Mouse (Mus musculus): ENCODE data around the gene Esr2. TPM values are rescaled to one million over a fixed set of nuclear protein-coding genes. Genes with fewer than 3 reads are reported as not detected.

Gene Esr2
- polyA plus RNA-seq, 1 experiment from 2014 or later: 0.64 TPM

DNA sequence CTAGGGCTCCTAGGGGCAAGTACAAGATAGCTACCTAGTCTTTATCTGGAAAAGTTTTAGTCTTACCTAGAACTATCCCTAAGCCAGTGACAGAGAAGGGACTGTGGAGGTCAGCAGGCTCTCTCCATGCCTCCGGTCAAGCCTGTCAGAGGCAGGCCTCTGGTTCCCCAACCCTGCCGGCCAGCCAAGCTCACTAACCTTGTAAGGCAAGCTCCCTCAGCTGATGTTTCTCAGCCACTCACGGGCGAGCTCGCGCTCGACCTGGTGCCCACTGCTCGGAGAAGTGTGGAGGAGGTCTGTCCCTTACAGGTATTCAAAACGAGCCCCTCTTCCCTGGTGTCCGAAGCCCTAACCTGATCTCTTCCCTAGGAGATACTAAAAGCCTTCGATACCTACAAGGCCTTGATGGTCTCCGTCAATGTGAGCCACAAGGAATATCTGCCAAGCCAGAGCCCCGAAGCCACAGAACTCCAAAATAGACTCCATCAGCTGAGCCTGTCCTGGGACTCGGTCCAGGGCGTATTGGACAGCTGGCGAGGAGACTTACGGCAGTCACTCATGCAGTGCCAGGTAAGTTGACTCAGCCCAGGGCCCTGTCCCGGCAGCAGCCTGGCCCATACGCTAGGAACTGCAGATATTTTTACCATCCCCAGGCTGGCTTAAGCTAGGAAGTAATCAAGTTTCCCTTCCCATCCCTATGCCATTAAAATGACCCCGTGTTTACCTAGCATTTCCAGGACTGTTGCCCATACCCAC lies 72.3 kb downstream of the Esr2 start:
- no peak for ATAC-seq (ENCODE audit: insufficient number of reproducible peaks, insufficient read depth, low FRiP score, low TSS enrichment)
- 96% methylated on average over 20 of the region's 20 CpGs for WGBS
- Histone ChIP-seq H3K27ac (no peak overlapping the region), H3K27me3 (no peaks in the 10 kb centered on the region), H3K4me2 (replicated peaks) (no peak overlapping the region), H3K9me3 (no peaks in the 10 kb centered on the region), H3K4me3 (no peak overlapping the region), H3K36me3 (peaks cover 91% of the 10 kb centered on the region), H3K9ac (no peak overlapping the region), H3K4me1 (no peaks in the 10 kb centered on the region)

DNA sequence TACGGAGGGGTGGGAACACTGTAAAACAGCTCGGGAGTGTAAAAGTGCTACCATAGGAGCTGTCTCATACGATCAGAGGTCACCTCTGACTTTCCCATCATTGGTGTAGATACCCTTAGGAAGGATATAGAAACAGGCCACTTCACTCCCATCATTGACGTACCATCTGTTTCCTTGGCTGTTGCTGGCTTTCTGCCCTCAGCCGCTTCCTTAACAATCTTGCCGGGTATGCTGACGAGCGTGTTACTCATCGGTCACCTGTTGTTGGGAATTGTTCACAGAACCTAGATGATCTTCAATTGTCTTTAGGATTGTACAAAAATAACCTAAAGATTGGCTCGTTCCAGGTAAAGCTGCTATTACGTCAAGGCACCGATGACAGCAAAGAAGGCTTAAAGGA lies 74.4 kb downstream of the Esr2 start:
- H3K36me3 ChIP-seq: peaks cover 91% of the 10 kb centered on the region
- ATAC-seq (ENCODE audit: insufficient number of reproducible peaks, insufficient read depth, low FRiP score, low TSS enrichment): no peak

DNA sequence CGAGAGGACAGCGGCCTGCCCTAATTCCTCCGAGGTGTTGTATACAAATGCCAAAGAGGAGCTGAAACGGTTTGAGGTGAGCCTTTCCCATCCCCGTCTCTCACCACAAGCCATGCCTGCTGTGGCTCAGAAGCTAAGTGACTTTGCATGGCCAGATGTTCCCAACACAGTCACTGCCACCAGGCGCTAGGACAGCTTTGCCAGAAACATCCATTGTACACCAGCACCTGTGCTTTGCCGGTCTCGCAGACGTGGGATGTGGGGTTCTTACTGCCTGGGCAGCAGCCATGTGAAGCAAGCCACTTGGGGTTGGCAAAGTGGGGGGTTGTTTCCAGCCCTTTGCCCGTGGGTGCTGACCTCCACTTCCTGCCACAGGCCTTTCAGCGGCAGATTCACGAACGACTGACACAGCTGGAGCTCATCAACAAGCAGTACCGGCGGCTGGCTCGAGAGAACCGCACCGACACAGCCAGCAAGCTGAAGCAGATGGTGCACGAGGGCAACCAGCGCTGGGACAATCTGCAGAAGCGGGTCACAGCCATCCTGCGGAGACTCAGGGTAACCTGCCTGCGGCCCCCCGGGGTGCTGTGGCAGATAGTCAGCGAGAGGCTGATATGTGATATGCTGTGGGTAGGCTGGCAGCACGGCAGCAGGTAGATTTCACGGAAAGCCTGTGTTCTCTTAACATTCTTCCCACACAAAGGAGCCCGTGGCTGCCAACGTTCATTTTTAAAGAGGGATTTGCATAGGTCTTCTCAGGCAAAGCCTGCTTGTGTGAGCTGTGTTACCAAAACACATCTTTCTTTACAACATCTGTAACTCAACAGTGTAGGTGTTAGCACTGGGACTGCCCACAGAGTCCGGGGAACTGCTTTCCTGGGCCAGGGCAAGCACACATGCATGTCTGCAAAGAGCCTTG lies 81.7 kb downstream of the Esr2 start:
- ATAC-seq (ENCODE audit: insufficient number of reproducible peaks, insufficient read depth, low FRiP score, low TSS enrichment): no peak
- Histone ChIP-seq H3K27ac (peak overlapping the region; percentile 26; the same call in 1 of the 2 replicates), H3K4me3 (no peak overlapping the region), H3K4me2 (replicated peaks) (no peak overlapping the region), H3K27me3 (no peaks in the 10 kb centered on the region), H3K36me3 (peaks cover 75% of the 10 kb centered on the region), H3K9ac (no peak overlapping the region), H3K4me1 (peaks cover 10% of the 10 kb centered on the region), H3K9me3 (no peaks in the 10 kb centered on the region)
- WGBS: 44% methylated on average over 30 of the region's 30 CpGs

More for the DNA sequence above, 74.4 kb downstream of the Esr2 start:
- 93% methylated on average over 12 of the region's 12 CpGs for WGBS
- Histone ChIP-seq H3K9me3 (no peaks in the 10 kb centered on the region), H3K4me2 (replicated peaks) (no peak overlapping the region), H3K4me3 (no peak overlapping the region), H3K27ac (no peak overlapping the region), H3K4me1 (no peaks in the 10 kb centered on the region), H3K27me3 (no peaks in the 10 kb centered on the region), H3K9ac (no peak overlapping the region)

DNA sequence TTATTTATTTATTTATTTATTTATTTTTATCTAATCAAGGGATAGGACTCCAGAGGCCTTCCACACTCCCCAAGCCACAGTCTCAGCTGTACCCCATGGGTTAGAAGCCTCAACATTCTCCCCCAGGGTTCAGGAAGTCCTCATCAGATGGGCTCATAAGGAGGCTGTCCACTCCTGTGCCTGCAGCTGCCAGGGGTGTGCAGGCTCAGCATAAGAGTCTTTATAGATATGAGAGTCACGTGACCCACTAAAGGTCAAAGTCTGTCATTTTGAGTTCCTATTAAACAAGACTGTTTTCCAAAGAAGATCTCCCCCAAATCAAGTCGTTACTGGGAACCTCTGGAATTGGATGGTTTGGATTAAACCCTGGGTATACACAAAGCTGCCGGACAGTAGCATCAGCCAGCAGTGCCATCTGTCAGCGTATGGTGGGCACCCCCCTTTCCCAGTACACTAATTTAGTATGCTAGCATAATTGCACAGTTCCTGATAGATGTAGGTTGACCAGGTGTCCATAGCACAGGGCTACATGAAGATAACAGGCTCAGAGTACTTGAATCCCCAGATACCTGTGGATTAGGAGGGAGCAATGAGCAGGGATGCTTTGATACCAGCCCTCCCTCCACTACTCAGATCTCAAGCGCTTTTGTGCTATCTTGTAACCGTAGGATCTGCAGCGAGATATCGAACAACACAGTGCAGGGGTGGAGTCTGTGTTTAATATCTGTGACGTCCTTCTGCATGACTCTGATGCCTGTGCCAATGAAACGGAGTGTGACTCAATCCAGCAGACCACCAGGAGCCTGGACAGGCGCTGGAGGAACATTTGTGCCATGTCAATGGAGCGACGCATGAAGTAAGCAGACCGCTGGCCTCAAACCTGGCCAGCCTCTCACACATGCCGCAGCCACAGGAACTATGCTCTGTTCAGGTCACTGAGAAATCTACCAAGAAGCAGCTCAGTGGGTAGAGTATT lies 83.2 kb downstream of the Esr2 start:
- Histone ChIP-seq H3K4me2 (replicated peaks) (no peak overlapping the region), H3K36me3 (peaks cover 61% of the 10 kb centered on the region), H3K4me1 (peaks cover 10% of the 10 kb centered on the region), H3K4me3 (no peak overlapping the region), H3K27ac (no peak overlapping the region), H3K9ac (no peak overlapping the region), H3K9me3 (no peaks in the 10 kb centered on the region), H3K27me3 (no peaks in the 10 kb centered on the region)
- WGBS: 91% methylated on average over 15 of the region's 15 CpGs
- ATAC-seq (ENCODE audit: insufficient number of reproducible peaks, insufficient read depth, low FRiP score, low TSS enrichment): no peak

DNA sequence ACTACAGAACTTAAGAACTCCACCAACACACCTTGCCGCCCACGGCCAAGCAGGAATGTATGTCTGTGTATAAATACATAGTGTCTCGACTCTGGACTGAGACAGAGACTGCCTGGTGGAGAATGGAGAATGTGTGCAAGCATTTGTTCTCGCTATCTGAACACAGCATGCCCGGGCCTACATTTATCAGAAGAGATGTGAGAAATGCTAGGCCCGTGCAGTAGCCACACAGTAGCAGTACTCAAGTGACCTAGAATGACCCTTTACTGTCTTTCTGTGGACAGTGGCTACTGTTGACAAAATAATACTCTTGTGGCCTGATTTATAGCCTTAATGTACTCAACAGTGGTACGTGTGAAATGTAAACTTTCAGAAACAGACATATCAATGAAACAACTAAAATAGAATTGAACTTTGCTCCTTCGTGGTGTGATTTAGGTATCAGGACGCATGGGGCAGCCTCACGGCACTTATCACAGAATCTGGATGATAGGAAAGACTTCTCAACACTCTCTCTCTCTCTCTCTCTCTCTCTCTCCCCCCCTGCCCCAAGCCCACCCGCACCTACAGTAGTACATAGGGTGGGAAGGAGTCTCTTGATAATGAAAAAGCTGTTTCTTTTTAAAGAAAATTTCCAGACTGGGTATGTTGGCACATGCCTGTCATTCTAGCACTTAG lies 84.1 kb downstream of the Esr2 start:
- Histone ChIP-seq H3K27ac (no peak overlapping the region), H3K9me3 (no peaks in the 10 kb centered on the region), H3K4me2 (replicated peaks) (no peak overlapping the region), H3K36me3 (peaks cover 58% of the 10 kb centered on the region), H3K4me1 (peaks cover 10% of the 10 kb centered on the region), H3K4me3 (no peak overlapping the region), H3K9ac (no peak overlapping the region), H3K27me3 (no peaks in the 10 kb centered on the region)
- 91% methylated on average over 11 of the region's 11 CpGs for WGBS
- ATAC-seq (ENCODE audit: insufficient number of reproducible peaks, insufficient read depth, low FRiP score, low TSS enrichment): no peak

DNA sequence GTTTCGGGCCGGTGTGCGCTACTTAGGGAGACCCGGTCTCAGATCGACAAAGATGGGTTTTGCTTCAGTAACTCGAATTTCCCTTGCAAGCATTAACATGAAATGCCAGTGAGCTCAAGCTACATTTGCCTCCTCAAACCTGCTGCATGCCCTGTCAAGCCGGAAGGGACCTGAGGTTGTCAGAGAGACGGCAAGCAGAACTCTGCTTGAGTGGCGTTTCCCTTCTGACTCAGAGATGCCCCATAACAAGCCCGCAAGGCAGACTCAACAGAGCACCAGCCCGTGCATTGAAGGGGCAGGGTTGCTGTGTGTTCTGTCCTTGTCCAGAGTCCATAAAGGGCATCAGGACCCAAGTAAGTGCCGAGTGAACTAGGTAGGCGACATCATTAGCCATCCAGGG lies 90.0 kb downstream of the Esr2 start:
- Histone ChIP-seq H3K36me3 (peaks cover 27% of the 10 kb centered on the region), H3K27me3 (no peaks in the 10 kb centered on the region), H3K27ac (no peak overlapping the region), H3K9ac (no peak overlapping the region), H3K4me1 (peaks cover 17% of the 10 kb centered on the region), H3K4me3 (no peak overlapping the region), H3K9me3 (no peaks in the 10 kb centered on the region), H3K4me2 (replicated peaks) (no peak overlapping the region)
- ATAC-seq (ENCODE audit: insufficient number of reproducible peaks, insufficient read depth, low FRiP score, low TSS enrichment): no peak
- 76% methylated on average over 13 of the region's 13 CpGs for WGBS

DNA sequence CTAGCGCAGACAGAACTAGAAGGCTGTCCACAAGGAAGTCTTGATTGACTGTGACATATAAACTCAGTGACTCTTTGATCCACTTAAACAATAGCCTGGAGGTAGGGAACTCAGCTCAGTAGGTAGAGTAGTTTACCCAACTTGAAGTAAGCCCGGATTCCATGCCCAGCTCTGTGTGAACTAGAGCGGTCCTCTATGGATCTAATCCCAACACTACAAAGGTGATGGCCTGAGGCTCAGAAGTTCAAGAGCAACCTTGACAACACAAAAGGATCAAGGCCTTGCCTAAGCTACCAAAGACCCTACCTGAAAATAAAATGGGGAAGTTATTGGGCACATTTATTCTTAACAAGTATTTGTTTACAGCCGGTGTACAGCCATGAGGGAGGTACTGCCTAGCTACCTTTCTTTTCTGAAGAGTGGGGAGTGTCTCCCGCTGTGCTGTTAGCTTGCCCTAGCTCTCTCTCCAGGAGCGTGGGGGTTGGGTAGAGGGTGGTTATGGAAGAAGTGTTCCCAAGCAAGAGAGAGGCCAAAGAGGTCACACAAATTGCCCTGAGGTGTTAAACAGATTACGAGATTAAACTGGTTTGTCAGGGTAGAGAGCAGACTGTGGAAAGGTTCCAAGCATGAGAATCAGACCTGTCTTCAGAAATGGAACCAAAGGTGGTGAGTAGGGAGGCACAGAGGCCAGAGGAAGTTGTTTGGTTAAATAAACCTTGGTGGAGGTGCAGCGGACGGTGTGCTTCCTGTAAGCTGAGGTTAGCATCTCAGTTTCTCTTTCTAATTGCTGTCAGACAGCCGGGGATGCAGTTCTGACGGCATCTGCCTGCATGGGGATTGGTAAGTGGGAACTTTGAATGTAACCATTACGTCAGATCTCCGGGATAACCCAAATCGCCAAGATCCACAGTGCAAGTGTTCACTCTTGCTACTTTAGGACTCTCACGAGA lies 90.8 kb downstream of the Esr2 start:
- Histone ChIP-seq H3K27ac (no peak overlapping the region), H3K9me3 (no peaks in the 10 kb centered on the region), H3K9ac (no peak overlapping the region), H3K4me1 (peaks cover 25% of the 10 kb centered on the region), H3K4me3 (no peak overlapping the region), H3K4me2 (replicated peaks) (no peak overlapping the region), H3K27me3 (no peaks in the 10 kb centered on the region), H3K36me3 (peaks cover 25% of the 10 kb centered on the region)
- ATAC-seq (ENCODE audit: insufficient number of reproducible peaks, insufficient read depth, low FRiP score, low TSS enrichment): no peak
- WGBS: 50% methylated on average over 15 of the region's 15 CpGs

DNA sequence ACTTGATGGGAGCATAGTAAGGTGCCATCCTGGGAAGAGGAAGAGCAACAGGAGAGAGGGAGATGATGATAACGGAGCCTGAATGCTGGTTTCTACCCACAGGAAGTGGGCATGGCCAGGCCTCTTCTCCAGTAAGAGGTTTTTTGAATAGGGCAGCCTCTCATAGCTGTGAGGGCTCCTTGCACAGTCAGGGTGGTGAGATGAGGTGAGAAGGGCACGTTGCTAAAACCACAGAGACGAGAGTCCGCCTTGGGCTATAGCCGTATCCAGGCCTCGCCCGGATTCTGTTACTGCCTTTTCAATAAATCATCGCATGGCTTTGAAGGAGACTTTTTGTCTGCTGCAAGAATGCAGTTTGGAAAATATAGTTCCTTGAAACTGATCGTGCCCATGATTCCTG lies 92.0 kb downstream of the Esr2 start:
- WGBS: 69% methylated on average over 9 of the region's 9 CpGs
- Histone ChIP-seq H3K4me1 (peaks cover 35% of the 10 kb centered on the region), H3K4me3 (no peak overlapping the region), H3K9me3 (no peaks in the 10 kb centered on the region), H3K4me2 (replicated peaks) (no peak overlapping the region), H3K27ac (no peak overlapping the region), H3K9ac (no peak overlapping the region), H3K36me3 (peaks cover 20% of the 10 kb centered on the region), H3K27me3 (no peaks in the 10 kb centered on the region)
- ATAC-seq (ENCODE audit: insufficient number of reproducible peaks, insufficient read depth, low FRiP score, low TSS enrichment): no peak

DNA sequence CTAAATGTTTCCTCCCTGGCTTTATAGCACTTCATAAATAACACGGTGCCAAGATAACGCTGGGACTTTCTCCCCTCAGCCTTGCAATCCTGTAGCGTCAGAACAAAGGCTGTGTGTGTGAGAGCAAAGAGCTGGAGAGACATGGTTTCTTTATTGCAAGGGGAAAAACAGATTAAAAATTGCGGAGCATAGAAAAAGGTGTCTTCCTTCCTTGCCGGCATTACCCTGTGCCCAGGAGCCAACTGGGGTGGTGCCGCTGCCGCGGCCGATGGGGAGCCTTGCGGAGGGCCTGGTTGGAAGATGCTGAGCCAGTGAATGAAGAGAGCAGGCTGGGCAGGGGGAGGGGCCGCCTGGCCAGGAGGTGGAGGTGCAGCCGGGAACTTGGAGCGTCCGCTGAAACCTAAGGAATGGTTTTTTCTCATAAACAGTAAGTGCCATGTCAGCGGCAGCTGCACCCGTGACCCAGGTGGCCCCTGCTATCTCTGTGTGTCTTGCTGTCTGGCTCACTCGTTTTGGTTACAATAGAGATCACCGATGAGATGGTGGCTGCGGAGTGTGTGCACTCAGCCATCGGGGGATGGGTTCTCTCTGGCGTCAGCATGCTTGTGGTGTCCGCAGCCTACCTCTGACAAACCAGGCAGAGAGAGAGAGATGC lies 95.4 kb downstream of the Esr2 start:
- Histone ChIP-seq H3K27ac (no peak overlapping the region), H3K4me1 (peaks cover 35% of the 10 kb centered on the region), H3K27me3 (no peaks in the 10 kb centered on the region), H3K9me3 (no peaks in the 10 kb centered on the region), H3K4me2 (replicated peaks) (peak overlapping the region; percentile 50), H3K36me3 (peaks cover 27% of the 10 kb centered on the region), H3K4me3 (peak overlapping the region; percentile 26), H3K9ac (peak overlapping the region; percentile 21; the same call in 1 of the 2 replicates)
- ATAC-seq (ENCODE audit: insufficient number of reproducible peaks, insufficient read depth, low FRiP score, low TSS enrichment): peak; percentile 68; the same call in 1 of the 2 replicates
- 4% methylated on average over 22 of the region's 22 CpGs for WGBS
